Mouse (Mus musculus) cerebellum, adult 2 months (tissue): ENCODE data around the gene Galnt6.

Experiments used
- CTCF ChIP-seq: fragments of 200-500 bp; IDR thresholded peaks from 2 replicates; pipeline ENCODE4 v1.5.1; 2011; ENCODE audit warnings: low read depth, mild to moderate bottlenecking, control low read depth, low read length, moderate library complexity, borderline replicate concordance; ENCODE audit not compliant: insufficient read depth
- POLR2A ChIP-seq: fragments of 200-500 bp; IDR thresholded peaks from 2 replicates; pipeline ENCODE4 v1.6.1; 2011; ENCODE audit warnings: low read length, control low read depth, borderline replicate concordance; ENCODE audit not compliant: insufficient read depth

DNA sequence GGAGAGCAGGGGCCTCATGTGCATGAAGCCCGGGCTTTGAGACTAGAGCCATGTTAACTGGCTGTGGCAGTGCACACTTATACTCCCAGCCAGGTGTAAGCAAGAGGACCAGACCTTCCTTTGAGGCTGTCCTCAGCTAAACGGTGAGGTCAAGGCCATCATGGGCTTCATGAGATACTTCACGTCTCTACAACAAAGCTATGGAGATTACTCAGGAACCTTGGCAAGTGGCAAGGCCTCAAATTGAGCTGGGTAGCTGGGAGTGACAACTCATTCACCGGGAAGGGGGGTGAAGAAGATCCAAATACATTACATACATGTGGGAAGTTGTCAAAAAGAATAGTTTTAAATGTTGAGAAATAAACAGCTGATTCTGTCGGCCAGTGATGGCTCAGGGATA lies 68.4 kb downstream of the Galnt6 start:
- TF ChIP-seq CTCF (no peak), POLR2A (no peak)
